Mouse (Mus musculus) lung, postnatal 0 days (tissue): ENCODE data around the gene Twsg1.

ENCODE experiments used
- CTCF ChIP-seq: IDR thresholded peaks from 2 replicates; pipeline ENCODE4 v1.5.1; 2016; ENCODE audit warnings: antibody characterized with exemption, mild to moderate bottlenecking
- EP300 ChIP-seq: IDR thresholded peaks from 2 replicates; pipeline ENCODE4 v1.6.1; 2016; ENCODE audit warnings: antibody characterized with exemption, mild to moderate bottlenecking, control low read depth

DNA sequence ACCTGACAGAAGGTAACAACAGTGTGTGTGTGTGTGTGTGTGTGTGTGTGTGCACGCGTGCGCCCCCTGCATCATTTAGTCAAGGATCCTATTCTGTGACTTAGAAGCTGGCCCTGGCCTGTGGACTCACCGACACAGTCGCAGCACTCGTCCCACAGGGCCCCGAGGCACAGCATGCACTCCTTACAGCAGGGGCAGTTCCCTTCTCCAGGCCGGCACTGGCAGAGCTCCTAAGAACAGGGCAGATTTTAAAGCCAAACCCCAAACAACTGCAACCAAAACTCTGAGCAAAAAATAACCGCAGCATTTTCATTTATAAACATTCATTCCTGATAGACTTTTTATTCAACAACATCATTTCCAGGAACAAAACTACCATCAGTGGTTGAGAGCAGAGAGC, 13.4 kb downstream of the Twsg1 start:
- TF ChIP-seq CTCF (no peak), EP300 (no peak)
